Mouse (Mus musculus): Measurements from ENCODE around the gene Btbd2.
"Not testable (repeated sequence)": the region's sequence is repeated elsewhere in the genome, so short reads cannot be mapped to it uniquely, and the experiment has no call there.

DNA sequence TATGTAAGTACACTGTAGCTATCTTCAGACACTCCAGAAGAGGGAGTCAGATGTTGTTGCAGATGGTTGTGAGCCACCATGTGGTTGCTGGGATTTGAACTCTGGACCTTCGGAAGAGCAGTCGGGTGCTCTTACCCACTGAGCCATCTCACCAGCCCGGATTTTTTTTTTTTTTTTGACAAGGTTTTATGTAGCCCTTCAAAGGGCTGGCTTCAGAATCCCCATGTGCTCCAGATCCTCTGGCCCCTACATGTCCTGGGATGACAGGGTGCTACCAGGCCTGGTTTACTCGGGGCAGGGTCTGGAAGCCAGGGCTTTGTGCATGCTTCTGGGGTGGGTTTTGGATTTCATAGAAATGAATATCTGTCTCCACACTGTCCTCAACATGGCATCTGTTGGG lies 51.1 kb downstream of the Btbd2 start, which contains the start of gene Gm49322:
- not testable (repeated sequence) for TF ChIP-seq CTCF, EP300 (IDR thresholded peaks at IDR 0.05; ENCODE audit: low read depth)

Data from liver, embryonic 14.5 days (tissue).